In the genomic region with DNA sequence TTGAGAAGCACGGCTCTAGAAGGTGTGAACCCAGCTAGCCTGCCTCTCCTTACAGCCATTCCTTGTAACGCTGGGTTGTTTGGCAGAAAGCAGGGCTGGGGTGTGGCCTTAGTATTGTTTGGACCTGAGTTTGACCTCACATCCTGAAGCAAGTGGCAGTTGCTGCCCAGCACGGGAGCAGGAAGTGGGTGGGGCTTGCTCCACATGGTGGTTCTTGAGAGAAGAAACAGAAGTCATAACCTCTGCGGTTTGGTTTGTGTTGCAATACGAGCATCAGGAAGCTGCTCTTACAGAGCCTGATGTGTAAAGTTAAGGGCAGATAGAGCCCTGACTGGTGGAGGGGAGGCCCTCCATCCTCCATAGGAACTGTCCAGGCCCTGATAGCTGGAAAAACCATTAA, we compare ENCODE assay signal across 8 mouse cellular contexts. TPM values are rescaled to one million over a fixed set of nuclear protein-coding genes. Genes with fewer than 3 reads are reported as not detected.
DNase-seq lines count a peak whose midpoint lies in the region; ATAC-seq and TF ChIP-seq lines count a peak whose summit lies in the region.

No protein-coding gene starts in this region.

- no peak overlapping the region for H3K4me3 ChIP-seq in hindbrain, postnatal 0 days (ENCODE audit: low read length)
- no peak overlapping the region for H3K4me3 ChIP-seq in hindbrain, embryonic 16.5 days (ENCODE audit: low read length)
- H3K4me3 ChIP-seq in heart, embryonic 10.5 days, result no peak overlapping the region
- no peak overlapping the region for H3K4me3 ChIP-seq in layer of hippocampus, adult 2 months

- H3K27me3 ChIP-seq in hindbrain, postnatal 0 days (ENCODE audit: insufficient read depth, low read length), result no peaks in the 10 kb centered on the region
- H3K27me3 ChIP-seq in hindbrain, embryonic 16.5 days (replicated peaks; ENCODE audit: control insufficient read depth, insufficient read depth, low read length), result peaks cover 2% of the 10 kb centered on the region; the same call in 1 of the 2 replicates
- peaks cover 5% of the 10 kb centered on the region; the same call in 1 of the 2 replicates for H3K27me3 ChIP-seq in heart, embryonic 10.5 days (ENCODE audit: insufficient read depth, poor library complexity, severe bottlenecking)

- no peaks in the 10 kb centered on the region for H3K36me3 ChIP-seq in hindbrain, postnatal 0 days (ENCODE audit: insufficient read depth, low read length)
- no peaks in the 10 kb centered on the region for H3K36me3 ChIP-seq in hindbrain, embryonic 16.5 days (ENCODE audit: control insufficient read depth, insufficient read depth, low read length)
- no peaks in the 10 kb centered on the region for H3K36me3 ChIP-seq in heart, embryonic 10.5 days

- 40% methylated on average over 5 of the region's 5 CpGs for WGBS in hindbrain, postnatal 0 days
- 51% methylated on average over 5 of the region's 5 CpGs for WGBS in hindbrain, embryonic 16.5 days
- WGBS in heart, embryonic 10.5 days, result 25% methylated on average over 5 of the region's 5 CpGs

- TF ChIP-seq CTCF in hindbrain, postnatal 0 days (IDR thresholded peaks at IDR 0.05; ENCODE audit: low read depth), result no peak
- TF ChIP-seq CTCF in layer of hippocampus, adult 2 months (conservative IDR thresholded peaks at IDR 0.05), result no peak

- H3K9me3 ChIP-seq in hindbrain, postnatal 0 days (ENCODE audit: low read length), result no peaks in the 10 kb centered on the region
- H3K9me3 ChIP-seq in hindbrain, embryonic 16.5 days (ENCODE audit: control insufficient read depth, low read length), result no peaks in the 10 kb centered on the region
- H3K9me3 ChIP-seq in heart, embryonic 10.5 days, result no peaks in the 10 kb centered on the region

- peak; percentile 29 for DNase-seq in hindbrain, postnatal 0 days (ENCODE audit: low spot score)
- peak; percentile 73 to 84 for DNase-seq in adrenal gland, postnatal 36 days
- DNase-seq in heart, embryonic 10.5 days (ENCODE audit: low spot score), result peak; percentile 83
- DNase-seq in kidney, postnatal 25 days, result peak; percentile 89 to 93
- peak; percentile 50 for DNase-seq in urinary bladder, postnatal 25 days (ENCODE audit: low spot score)
- DNase-seq in layer of hippocampus, adult 2 months (ENCODE audit: low spot score in 2 of 2), result no peak

- no peaks in the 10 kb centered on the region for H3K4me1 ChIP-seq in hindbrain, postnatal 0 days (ENCODE audit: insufficient read depth, low read length)
- no peaks in the 10 kb centered on the region for H3K4me1 ChIP-seq in hindbrain, embryonic 16.5 days (ENCODE audit: control insufficient read depth, insufficient read depth, low read depth, low read length)
- peaks cover 15% of the 10 kb centered on the region for H3K4me1 ChIP-seq in heart, embryonic 10.5 days

- no peak for ATAC-seq in hindbrain, postnatal 0 days
- no peak for ATAC-seq in hindbrain, embryonic 16.5 days
- peak; percentile 72 for ATAC-seq in megakaryocyte-erythroid progenitor cell, adult 5-6 weeks (replicated peaks; ENCODE audit: low FRiP score, low TSS enrichment, poor library complexity, severe bottlenecking)

- no peak overlapping the region for H3K9ac ChIP-seq in hindbrain, postnatal 0 days (replicated peaks; ENCODE audit: low read length)
- no peak overlapping the region for H3K9ac ChIP-seq in hindbrain, embryonic 16.5 days (ENCODE audit: low read depth, low read length)

- no peak overlapping the region for H3K4me2 ChIP-seq in hindbrain, postnatal 0 days (ENCODE audit: low read depth, low read length)
- no peak overlapping the region for H3K4me2 ChIP-seq in hindbrain, embryonic 16.5 days (ENCODE audit: low read length)

- H3K27ac ChIP-seq in hindbrain, postnatal 0 days, result no peak overlapping the region
- no peak overlapping the region for H3K27ac ChIP-seq in hindbrain, embryonic 16.5 days (ENCODE audit: low read depth, low read length)
- H3K27ac ChIP-seq in heart, embryonic 10.5 days, result peak overlapping the region; percentile 62
- H3K27ac ChIP-seq in layer of hippocampus, adult 2 months, result no peak overlapping the region; the same call in 1 of the 2 replicates

RNA-seq across cellular contexts. Expression of gene Lbr, which starts 17.8 kb away (rescaled TPM):
- total RNA-seq in hindbrain, postnatal 0 days (2014; rRNA removed), result 39.8 and 51.3 TPM in 2 replicates
- 29.1 and 30.7 TPM in 2 replicates for polyA plus RNA-seq in hindbrain, postnatal 0 days (2015; fragmentation: Nextera tagmentation; extraction: Ambion mirVana)
- polyA plus RNA-seq in hindbrain, embryonic 16.5 days (2015; fragmentation: Nextera tagmentation; extraction: Ambion mirVana), result 27.7 and 30.9 TPM in 2 replicates
- total RNA-seq in adrenal gland, postnatal 36 days (2021), result 10 to 100 TPM; 20.5 to 22.7 TPM
- polyA plus RNA-seq in heart, embryonic 10.5 days (2016; fragmentation: Nextera tagmentation; extraction: Ambion mirVana), result 126 and 128 TPM in 2 replicates
- 130 and 132 TPM in 2 replicates for total RNA-seq in megakaryocyte-erythroid progenitor cell, adult 5-6 weeks (2014; fragmentation: Nextera tagmentation)
- total RNA-seq in megakaryocyte-erythroid progenitor cell, adult 5-6 weeks (2017), result 140 and 171 TPM in 2 replicates
- 10 to 100 TPM; 12.0 to 15.7 TPM for total RNA-seq in layer of hippocampus, adult 2 months (2021)

Comparison
In these comparisons a context has a peak if more than half of its experiments do, and no peak if none do; other contexts are left out.
1. DNase-seq: peak in hindbrain, postnatal 0 days (single experiment), adrenal gland, postnatal 36 days (2 of 2), heart, embryonic 10.5 days (single experiment), kidney, postnatal 25 days (2 of 2) and urinary bladder, postnatal 25 days (single experiment); none in layer of hippocampus, adult 2 months (0 of 2).